Mouse (Mus musculus): ENCODE data around the gene Relt. TPM values are rescaled to one million over a fixed set of nuclear protein-coding genes. Genes with fewer than 3 reads are reported as not detected.

Relt gene
- polyA plus RNA-seq, 1 experiment from 2014 or later, result 3.7 TPM

DNA sequence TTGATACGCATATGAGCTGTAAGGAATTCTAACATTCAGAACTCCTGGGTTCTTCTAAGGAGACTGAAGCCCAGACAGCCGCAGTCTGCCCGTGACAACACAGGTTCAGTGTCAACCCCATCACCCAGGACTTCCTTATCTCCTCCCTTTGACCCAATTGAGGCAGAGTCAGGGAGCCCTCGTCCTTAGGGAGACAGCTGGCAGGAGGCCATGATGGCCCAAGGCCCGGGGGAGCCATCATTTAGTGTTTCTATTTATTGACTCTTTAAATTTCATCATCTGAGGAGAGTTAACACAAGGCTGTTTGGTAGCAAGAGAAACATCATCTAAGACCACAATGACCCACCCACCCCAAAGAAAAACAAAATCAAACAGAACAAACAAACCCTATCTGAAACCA, 8.6 kb upstream of the Relt start:
- Histone ChIP-seq H3K4me1 (no peaks in the 10 kb centered on the region), H3K36me3 (peaks cover 30% of the 10 kb centered on the region), H3K27ac (no peak overlapping the region), H3K4me2 (replicated peaks) (no peak overlapping the region), H3K9me3 (no peaks in the 10 kb centered on the region), H3K4me3 (no peak overlapping the region), H3K9ac (no peak overlapping the region), H3K27me3 (replicated peaks) (no peaks in the 10 kb centered on the region)
- 85% methylated on average over 5 of the region's 5 CpGs for WGBS
- no peak for ATAC-seq (ENCODE audit: low FRiP score, low read depth)

DNA sequence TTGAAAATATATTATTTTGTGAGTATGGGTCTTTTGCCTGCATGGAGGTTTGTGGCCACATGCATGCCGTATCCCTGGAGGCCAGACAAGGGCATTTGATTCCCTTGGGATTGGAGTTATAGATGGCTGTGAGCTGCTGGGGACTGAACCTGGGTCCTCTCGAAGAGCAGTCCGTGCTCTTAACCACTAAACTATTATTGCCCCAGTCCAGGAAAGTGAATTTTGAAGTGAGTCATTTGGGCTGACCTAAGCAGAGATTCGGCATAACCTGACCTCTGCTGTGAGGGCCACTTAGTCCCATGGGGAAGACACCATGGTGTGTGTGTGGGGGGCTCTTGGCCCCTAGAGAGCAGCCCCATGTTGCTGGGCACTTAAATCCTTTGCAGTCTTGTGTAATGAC, 8.1 kb upstream of the Relt start:
- no peak for ATAC-seq (ENCODE audit: low FRiP score, low read depth)
- no peak overlapping the region for H3K9ac ChIP-seq
- no peak overlapping the region for H3K4me3 ChIP-seq
- H3K27ac ChIP-seq, result no peak overlapping the region
- H3K4me1 ChIP-seq, result no peaks in the 10 kb centered on the region
- H3K36me3 ChIP-seq, result peaks cover 25% of the 10 kb centered on the region
- H3K27me3 ChIP-seq (replicated peaks), result no peaks in the 10 kb centered on the region
- 92% methylated on average over 4 of the region's 4 CpGs for WGBS
- H3K4me2 ChIP-seq (replicated peaks), result no peak overlapping the region
- no peaks in the 10 kb centered on the region for H3K9me3 ChIP-seq

DNA sequence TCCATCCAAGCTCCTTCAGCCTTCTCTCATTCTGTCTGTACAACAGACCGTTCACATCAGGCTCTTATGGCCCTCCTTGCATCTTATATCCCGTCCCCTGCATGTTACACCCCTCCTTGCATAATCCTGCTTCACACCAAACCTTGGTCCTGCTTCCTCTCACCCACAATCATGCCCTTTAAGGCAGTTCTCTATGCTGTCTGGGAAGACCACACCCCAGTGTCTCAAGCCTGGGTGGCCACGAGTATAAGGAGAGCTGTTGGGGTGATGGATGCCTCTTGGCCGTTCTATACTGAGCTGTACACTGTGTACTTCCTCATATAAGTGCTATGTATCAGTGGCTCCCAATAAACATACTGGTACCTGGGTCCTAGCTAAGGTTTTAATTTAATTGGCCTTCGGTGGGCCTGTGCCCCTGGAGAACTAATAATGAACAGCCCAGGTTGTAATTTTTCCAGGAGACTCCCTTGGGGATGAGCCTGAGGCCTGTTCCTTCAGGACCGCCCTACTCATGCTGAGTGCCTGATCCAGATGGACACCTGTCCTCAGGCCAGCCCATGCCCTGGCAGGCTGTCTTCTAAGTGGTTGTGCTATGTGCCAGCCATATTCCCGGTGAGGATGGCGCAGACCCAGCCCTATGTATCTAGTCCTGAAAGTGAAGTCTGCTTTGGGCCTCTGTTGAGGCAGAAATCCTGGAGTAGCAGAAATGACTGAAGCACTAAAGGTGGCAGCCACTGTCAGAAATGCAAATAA, 6.8 kb upstream of the Relt start:
- H3K27ac ChIP-seq, result no peak overlapping the region
- peaks cover 20% of the 10 kb centered on the region for H3K36me3 ChIP-seq
- H3K4me1 ChIP-seq, result no peaks in the 10 kb centered on the region
- no peak for ATAC-seq (ENCODE audit: low FRiP score, low read depth)
- H3K9me3 ChIP-seq, result no peaks in the 10 kb centered on the region
- H3K4me3 ChIP-seq, result no peak overlapping the region
- no peak overlapping the region for H3K4me2 ChIP-seq (replicated peaks)
- H3K27me3 ChIP-seq (replicated peaks), result no peaks in the 10 kb centered on the region
- H3K9ac ChIP-seq, result no peak overlapping the region
- WGBS, result 84% methylated on average over 8 of the region's 8 CpGs

DNA sequence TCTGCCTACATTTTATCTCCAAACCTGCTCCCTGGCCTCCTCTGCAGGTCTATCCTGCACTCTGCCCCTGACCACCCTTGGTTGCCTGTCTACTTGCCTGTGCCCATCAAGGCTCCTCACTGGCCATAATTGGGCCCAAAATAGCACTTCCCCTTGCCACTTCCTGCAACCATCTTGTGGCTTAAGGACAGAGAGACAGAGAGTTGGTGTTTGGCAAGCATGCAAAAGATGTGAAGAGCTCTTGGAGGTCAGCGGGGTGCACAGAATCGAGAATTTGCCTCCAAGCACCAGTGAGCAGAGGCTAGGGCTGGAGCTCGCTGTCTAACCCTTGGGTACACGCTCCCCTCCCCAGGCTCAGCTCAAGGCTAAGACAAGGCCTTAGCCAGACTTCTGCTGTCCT, 5.3 kb upstream of the Relt start:
- H3K36me3 ChIP-seq, result peaks cover 12% of the 10 kb centered on the region
- H3K9ac ChIP-seq, result no peak overlapping the region
- 78% methylated on average over 4 of the region's 4 CpGs for WGBS
- H3K27ac ChIP-seq, result no peak overlapping the region
- no peak for ATAC-seq (ENCODE audit: low FRiP score, low read depth)
- H3K4me2 ChIP-seq (replicated peaks), result no peak overlapping the region
- H3K9me3 ChIP-seq, result no peaks in the 10 kb centered on the region
- H3K4me3 ChIP-seq, result no peak overlapping the region
- H3K4me1 ChIP-seq, result no peaks in the 10 kb centered on the region
- no peaks in the 10 kb centered on the region for H3K27me3 ChIP-seq (replicated peaks)

DNA sequence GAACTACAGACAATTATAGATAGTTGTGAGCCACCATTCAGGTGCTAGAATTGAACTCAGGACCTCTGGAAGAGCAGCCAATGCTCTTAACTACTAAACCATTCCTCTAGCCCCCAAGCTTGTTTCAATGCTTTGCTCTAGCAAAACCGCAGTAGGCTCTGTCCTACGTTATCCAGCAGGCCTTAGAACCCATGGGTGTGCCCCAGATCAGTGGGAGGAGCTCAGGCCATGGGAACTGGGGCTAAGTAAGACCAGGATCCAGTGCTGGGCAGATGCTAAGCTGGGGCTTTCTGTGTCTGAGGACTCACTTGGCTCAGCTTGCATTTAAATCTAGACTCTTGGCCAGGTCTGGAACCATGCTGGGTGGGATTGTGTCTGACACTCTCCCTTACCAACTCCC, 4.3 kb upstream of the Relt start:
- no peaks in the 10 kb centered on the region for H3K9me3 ChIP-seq
- peaks cover 2% of the 10 kb centered on the region; the same call in 1 of the 2 replicates for H3K4me1 ChIP-seq
- H3K36me3 ChIP-seq, result peaks cover 2% of the 10 kb centered on the region
- no peak overlapping the region for H3K4me3 ChIP-seq
- no peak overlapping the region for H3K9ac ChIP-seq
- no peaks in the 10 kb centered on the region for H3K27me3 ChIP-seq (replicated peaks)
- 69% methylated on average over 2 of the region's 2 CpGs for WGBS
- H3K4me2 ChIP-seq (replicated peaks), result no peak overlapping the region
- no peak overlapping the region for H3K27ac ChIP-seq
- no peak for ATAC-seq (ENCODE audit: low FRiP score, low read depth)

DNA sequence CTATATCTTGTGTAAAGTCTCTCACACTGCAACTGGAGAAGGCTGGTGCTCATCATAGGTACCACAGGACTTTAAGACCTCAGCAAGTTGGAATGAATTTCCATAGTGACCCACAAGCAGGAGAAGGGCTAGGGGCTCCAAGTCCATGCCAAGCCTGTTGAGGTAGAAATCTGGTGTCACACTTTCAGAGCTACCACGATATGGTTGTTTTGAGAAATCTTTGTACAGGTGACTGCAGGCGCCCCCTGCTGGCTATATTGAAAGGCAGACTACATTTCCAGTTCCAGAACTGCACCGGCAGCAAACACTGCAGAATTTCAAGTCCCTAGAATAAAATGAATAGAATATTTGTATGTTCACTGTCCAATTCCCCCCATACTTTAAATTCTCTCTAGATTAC, 3.4 kb upstream of the Relt start:
- H3K27me3 ChIP-seq (replicated peaks), result no peaks in the 10 kb centered on the region
- H3K4me2 ChIP-seq (replicated peaks), result no peak overlapping the region
- no peak for ATAC-seq (ENCODE audit: low FRiP score, low read depth)
- no peak overlapping the region for H3K9ac ChIP-seq
- WGBS, result 15% methylated on average over 3 of the region's 3 CpGs
- H3K36me3 ChIP-seq, result no peaks in the 10 kb centered on the region
- H3K4me3 ChIP-seq, result no peak overlapping the region
- H3K27ac ChIP-seq, result no peak overlapping the region
- peaks cover 11% of the 10 kb centered on the region for H3K4me1 ChIP-seq
- H3K9me3 ChIP-seq, result no peaks in the 10 kb centered on the region

DNA sequence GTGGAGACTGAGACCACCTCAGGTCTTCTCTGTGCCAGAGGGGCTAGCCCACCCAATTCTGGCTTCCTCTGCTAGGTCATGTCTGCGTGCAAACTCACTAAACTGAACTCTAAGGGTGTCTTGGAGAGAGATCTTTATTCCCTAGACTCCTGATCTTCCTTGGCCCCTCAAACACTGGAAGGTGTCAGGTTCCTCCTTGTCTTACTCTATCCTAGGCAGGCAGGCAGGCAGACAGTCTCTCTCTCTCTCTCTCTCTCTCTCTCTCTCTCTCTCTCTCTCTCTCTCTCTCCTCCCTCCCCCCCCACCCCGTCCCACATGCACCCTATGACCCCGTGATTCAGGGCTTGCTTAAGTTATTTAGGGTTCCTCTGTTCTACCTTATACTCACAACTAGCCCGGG, 893 bp downstream of the Relt start:
- no peak for ATAC-seq (ENCODE audit: low FRiP score, low read depth)
- 5% methylated on average over 4 of the region's 4 CpGs for WGBS

DNA sequence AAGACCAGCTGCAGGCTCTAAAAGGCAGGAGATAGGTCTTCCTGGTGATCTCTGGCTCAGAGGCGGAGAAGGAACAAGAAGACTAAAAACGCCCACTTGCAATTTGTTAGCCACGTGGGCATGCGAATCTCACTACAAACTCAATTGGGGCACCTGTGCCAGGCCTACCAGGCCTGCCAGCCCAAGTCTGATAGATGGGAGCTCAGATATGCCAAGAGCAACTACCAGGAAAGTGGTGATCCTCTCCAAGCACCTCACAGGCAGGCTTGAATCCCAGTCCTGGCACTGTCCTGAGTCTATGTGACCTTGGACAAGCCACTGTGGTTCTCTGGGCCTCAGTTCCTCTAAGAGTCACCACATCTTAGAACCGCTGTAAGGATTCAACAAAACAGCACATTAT, 2.0 kb downstream of the Relt start:
- no peak overlapping the region for H3K4me3 ChIP-seq
- no peaks in the 10 kb centered on the region for H3K36me3 ChIP-seq
- no peak overlapping the region for H3K9ac ChIP-seq
- H3K4me2 ChIP-seq (replicated peaks), result 0 out of 2 replicates have a peak overlapping the region, but pooled peaks have one; percentile 98
- ATAC-seq (ENCODE audit: low FRiP score, low read depth), result no peak
- H3K4me1 ChIP-seq, result peaks cover 11% of the 10 kb centered on the region
- H3K27me3 ChIP-seq (replicated peaks), result no peaks in the 10 kb centered on the region
- H3K9me3 ChIP-seq, result no peaks in the 10 kb centered on the region
- 93% methylated on average over 5 of the region's 5 CpGs for WGBS
- no peak overlapping the region for H3K27ac ChIP-seq

More for the DNA sequence above, 893 bp downstream of the Relt start:
- Histone ChIP-seq H3K4me3 (peak overlapping the region; percentile 69), H3K27ac (no peak overlapping the region), H3K4me2 (replicated peaks) (peak overlapping the region; percentile 98), H3K4me1 (peaks cover 11% of the 10 kb centered on the region), H3K27me3 (replicated peaks) (no peaks in the 10 kb centered on the region), H3K9ac (peak overlapping the region; percentile 72; the same call in 1 of the 2 replicates), H3K36me3 (no peaks in the 10 kb centered on the region), H3K9me3 (no peaks in the 10 kb centered on the region)

DNA sequence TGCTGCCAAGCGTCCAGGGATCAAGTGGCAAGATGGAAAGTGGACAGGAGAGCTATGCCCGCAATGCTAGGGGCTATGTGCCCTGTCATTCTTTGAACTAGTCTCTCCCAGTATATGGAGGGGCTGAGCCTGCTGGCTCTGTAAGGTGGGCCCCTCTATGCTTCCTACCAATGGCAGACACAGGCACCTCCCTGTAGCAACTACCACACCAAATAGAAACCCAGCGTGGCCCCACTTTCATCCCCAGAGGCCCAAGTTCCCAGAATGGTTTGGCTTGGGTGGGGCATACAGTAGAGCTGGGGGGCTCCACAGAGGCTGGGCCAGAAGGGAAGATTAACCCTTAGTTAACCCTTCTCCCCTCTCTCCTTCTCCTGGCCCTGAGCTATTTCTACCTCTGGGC, 2.8 kb downstream of the Relt start:
- no peak for ATAC-seq (ENCODE audit: low FRiP score, low read depth)
- H3K4me2 ChIP-seq (replicated peaks), result no peak overlapping the region
- no peak overlapping the region for H3K27ac ChIP-seq
- no peaks in the 10 kb centered on the region for H3K27me3 ChIP-seq (replicated peaks)
- H3K9ac ChIP-seq, result no peak overlapping the region
- H3K9me3 ChIP-seq, result no peaks in the 10 kb centered on the region
- no peaks in the 10 kb centered on the region for H3K36me3 ChIP-seq
- WGBS, result 81% methylated on average over 3 of the region's 3 CpGs
- peaks cover 11% of the 10 kb centered on the region for H3K4me1 ChIP-seq
- H3K4me3 ChIP-seq, result no peak overlapping the region

DNA sequence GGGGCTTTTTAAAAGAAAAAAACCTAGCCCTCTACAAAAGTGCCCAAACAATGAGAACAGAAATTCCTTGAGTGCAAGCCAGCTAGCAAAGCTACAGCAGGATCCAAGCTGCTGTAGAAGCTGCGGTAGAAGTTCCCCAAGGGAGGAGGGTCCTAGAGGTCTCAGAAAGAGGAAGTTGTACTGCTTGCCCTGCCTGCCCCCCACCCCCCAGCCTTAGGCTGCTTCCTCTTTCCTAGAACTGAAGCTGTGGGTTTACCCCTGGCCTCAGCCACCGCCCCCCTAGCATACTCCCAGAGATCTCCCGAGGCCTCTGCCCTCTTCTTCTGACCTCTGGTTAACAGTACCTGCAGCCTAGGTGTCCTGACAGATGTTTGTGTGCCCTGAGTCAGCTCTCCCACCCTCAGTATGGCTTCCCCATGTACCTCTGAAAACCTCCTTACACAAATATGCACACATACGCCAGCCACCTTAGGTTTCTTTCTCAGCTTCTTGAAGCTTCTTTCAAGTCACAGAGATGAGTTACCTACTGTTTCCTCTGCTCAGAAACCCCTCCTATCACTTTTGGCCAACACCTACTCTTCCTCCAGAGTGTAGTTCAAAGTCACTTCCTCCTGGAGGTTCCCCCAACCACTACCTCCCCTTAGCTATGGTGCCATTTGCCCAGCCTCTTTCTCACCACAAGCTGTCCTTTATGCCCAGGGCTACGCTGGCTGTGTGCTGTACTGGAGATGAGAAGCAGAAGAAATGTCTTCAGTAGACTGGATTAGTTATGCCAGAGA, 7.3 kb downstream of the Relt start:
- no peak overlapping the region for H3K4me2 ChIP-seq (replicated peaks)
- no peaks in the 10 kb centered on the region for H3K9me3 ChIP-seq
- H3K4me1 ChIP-seq, result peaks cover 10% of the 10 kb centered on the region; the same call in 1 of the 2 replicates
- no peak overlapping the region for H3K27ac ChIP-seq
- no peaks in the 10 kb centered on the region for H3K36me3 ChIP-seq
- ATAC-seq (ENCODE audit: low FRiP score, low read depth), result no peak
- H3K4me3 ChIP-seq, result no peak overlapping the region
- 76% methylated on average over 5 of the region's 5 CpGs for WGBS
- H3K27me3 ChIP-seq (replicated peaks), result no peaks in the 10 kb centered on the region
- no peak overlapping the region for H3K9ac ChIP-seq

DNA sequence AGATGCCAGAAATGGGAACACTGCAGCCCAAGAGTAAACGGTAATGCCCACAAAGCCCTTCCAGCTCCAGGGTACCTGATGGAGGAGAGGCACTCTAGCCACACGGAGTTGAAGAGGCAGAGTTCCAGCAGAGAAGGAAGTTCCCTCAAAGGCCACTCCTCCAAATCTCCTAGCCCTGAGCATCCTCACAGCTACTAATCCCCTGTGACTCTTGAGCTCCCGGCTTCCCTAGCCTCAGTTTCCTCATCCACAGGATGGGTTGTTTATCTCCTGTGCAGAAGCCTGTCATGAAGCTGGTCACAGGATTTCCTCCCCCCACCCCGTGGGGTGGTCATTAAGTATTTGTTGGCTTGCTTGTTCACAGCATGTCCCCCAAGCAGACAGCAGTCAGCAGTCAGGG, 7.9 kb downstream of the Relt start:
- no peaks in the 10 kb centered on the region for H3K27me3 ChIP-seq (replicated peaks)
- no peak overlapping the region for H3K4me2 ChIP-seq (replicated peaks)
- H3K9ac ChIP-seq, result no peak overlapping the region
- no peak overlapping the region for H3K4me3 ChIP-seq
- no peak for ATAC-seq (ENCODE audit: low FRiP score, low read depth)
- H3K4me1 ChIP-seq, result peaks cover 10% of the 10 kb centered on the region; the same call in 1 of the 2 replicates
- WGBS, result 57% methylated on average over 4 of the region's 4 CpGs
- H3K27ac ChIP-seq, result no peak overlapping the region
- H3K36me3 ChIP-seq, result no peaks in the 10 kb centered on the region
- no peaks in the 10 kb centered on the region for H3K9me3 ChIP-seq

DNA sequence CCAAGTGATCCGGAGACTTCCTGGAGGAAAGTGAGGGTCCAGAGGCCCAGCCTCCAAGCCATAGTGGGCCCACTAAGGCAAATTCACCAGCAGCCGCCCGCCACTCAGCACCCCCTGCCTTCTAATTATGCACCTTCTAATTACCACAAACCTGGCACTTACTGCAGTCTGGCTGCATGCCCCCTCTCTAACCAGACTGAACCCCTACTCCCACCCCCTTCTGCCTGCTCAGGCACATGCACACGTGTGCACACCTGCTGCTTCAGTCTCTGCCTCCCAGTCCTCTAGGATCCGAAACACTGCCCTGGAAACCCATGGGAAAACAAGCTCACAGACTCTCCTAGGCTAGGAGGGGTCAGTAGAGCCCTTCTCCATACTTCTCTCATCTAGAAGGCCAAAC, 8.4 kb downstream of the Relt start:
- Histone ChIP-seq H3K36me3 (no peaks in the 10 kb centered on the region), H3K4me1 (peaks cover 10% of the 10 kb centered on the region; the same call in 1 of the 2 replicates), H3K4me2 (replicated peaks) (no peak overlapping the region), H3K9me3 (no peaks in the 10 kb centered on the region), H3K27ac (no peak overlapping the region), H3K9ac (no peak overlapping the region), H3K4me3 (no peak overlapping the region), H3K27me3 (replicated peaks) (no peaks in the 10 kb centered on the region)
- no peak for ATAC-seq (ENCODE audit: low FRiP score, low read depth)
- WGBS, result 67% methylated on average over 5 of the region's 5 CpGs
